18 mouse cellular contexts compared by ENCODE assay signal in genomic region chr12:17626043-17626442, GRCm38 (mm10).
A peak's percentile ranks its signal among the peaks of the same experiment; 100 is the strongest.
DNase-seq lines count a peak whose midpoint lies in the region; ATAC-seq lines count a peak whose summit lies in the region.
"Had no signal": no experiment of that assay in that cellular context is flagged by ENCODE, and none has a peak within 500 bp of the region (broad histone marks: within the 10 kb centered on the region; RNA-seq: fewer than 3 reads in every experiment).

No protein-coding gene starts in this region.

- ATAC-seq in forebrain, embryonic 11.5 days (replicated peaks; ENCODE audit: low FRiP score), result peak; percentile 51
- ATAC-seq in forebrain, embryonic 13.5 days, result no peak
- ATAC-seq in forebrain, embryonic 14.5 days, result peak; percentile 31; the same call in 1 of the 2 replicates
- peak; percentile 78 for ATAC-seq in midbrain, embryonic 11.5 days (ENCODE audit: low FRiP score)
- peak; percentile 45; the same call in 1 of the 2 replicates for ATAC-seq in neural tube, embryonic 14.5 days (ENCODE audit: low read depth)

- H3K27ac ChIP-seq in forebrain, embryonic 11.5 days (ENCODE audit: low read depth, low read length), result no peak overlapping the region
- no peak overlapping the region for H3K27ac ChIP-seq in forebrain, embryonic 13.5 days
- no peak overlapping the region for H3K27ac ChIP-seq in forebrain, embryonic 14.5 days (ENCODE audit: low read depth, low read length)
- peak overlapping the region; percentile 5; the same call in 1 of the 2 replicates for H3K27ac ChIP-seq in midbrain, embryonic 11.5 days (ENCODE audit: low read depth, low read length)
- H3K27ac ChIP-seq in neural tube, embryonic 14.5 days (ENCODE audit: low read depth, low read length), result 0 out of 2 replicates have a peak overlapping the region, but pooled peaks have one; percentile 10
- H3K27ac ChIP-seq: embryonic facial prominence, embryonic 15.5 days; limb, embryonic 13.5 days had no signal

- H3K4me1 ChIP-seq in forebrain, embryonic 11.5 days (replicated peaks; ENCODE audit: control insufficient read depth, insufficient read depth, low read length), result peaks cover 23% of the 10 kb centered on the region; the same call in 1 of the 2 replicates
- peaks cover 35% of the 10 kb centered on the region for H3K4me1 ChIP-seq in forebrain, embryonic 13.5 days
- peaks cover 12% of the 10 kb centered on the region for H3K4me1 ChIP-seq in forebrain, embryonic 14.5 days (ENCODE audit: control insufficient read depth, insufficient read depth, low read length)
- peaks cover 8% of the 10 kb centered on the region; the same call in 1 of the 2 replicates for H3K4me1 ChIP-seq in midbrain, embryonic 11.5 days (ENCODE audit: control insufficient read depth, insufficient read depth, low read length)
- no peaks in the 10 kb centered on the region for H3K4me1 ChIP-seq in neural tube, embryonic 14.5 days (ENCODE audit: control insufficient read depth, insufficient read depth, low read length)
- H3K4me1 ChIP-seq: embryonic facial prominence, embryonic 15.5 days had no signal

- WGBS in forebrain, embryonic 11.5 days, result 10% methylated on average over 3 of the region's 3 CpGs
- 7% methylated on average over 3 of the region's 3 CpGs for WGBS in forebrain, embryonic 13.5 days
- WGBS in forebrain, embryonic 14.5 days, result 11% methylated on average over 3 of the region's 3 CpGs
- 10% methylated on average over 3 of the region's 3 CpGs for WGBS in midbrain, embryonic 11.5 days
- 9% methylated on average over 3 of the region's 3 CpGs for WGBS in neural tube, embryonic 14.5 days

- peak; percentile 56 for DNase-seq in forebrain, embryonic 11.5 days (ENCODE audit: low spot score)
- DNase-seq in forebrain, embryonic 14.5 days (ENCODE audit: low spot score), result peak; percentile 42
- DNase-seq in midbrain, embryonic 11.5 days (ENCODE audit: low spot score, missing footprints), result no peak
- DNase-seq in thymus, adult 18-20 months, result no peak
- no peak for DNase-seq in cerebellum, adult 11 months
- DNase-seq in heart, adult 9 months (ENCODE audit: low spot score in 2 of 2), result no peak
- DNase-seq: adrenal gland, postnatal 25 days; cerebellum, adult 18-20 months; heart, adult 18-20 months; heart, postnatal 14 days; kidney, adult 8-10 months; lung, adult 18-20 months; right cerebral cortex, postnatal 25 days; thymus, postnatal 14 days had no signal

- peaks cover 6% of the 10 kb centered on the region; the same call in 1 of the 2 replicates for H3K27me3 ChIP-seq in forebrain, embryonic 11.5 days (ENCODE audit: control insufficient read depth, insufficient read depth, low read length)
- peaks cover 34% of the 10 kb centered on the region for H3K27me3 ChIP-seq in forebrain, embryonic 13.5 days
- no peaks in the 10 kb centered on the region for H3K27me3 ChIP-seq in forebrain, embryonic 14.5 days (replicated peaks; ENCODE audit: control insufficient read depth, insufficient read depth, low read length)
- H3K27me3 ChIP-seq in midbrain, embryonic 11.5 days (ENCODE audit: control insufficient read depth, insufficient read depth, low read length), result no peaks in the 10 kb centered on the region
- no peaks in the 10 kb centered on the region for H3K27me3 ChIP-seq in neural tube, embryonic 14.5 days (ENCODE audit: control insufficient read depth, insufficient read depth, low read length)
- H3K27me3 ChIP-seq: embryonic facial prominence, embryonic 15.5 days; limb, embryonic 13.5 days had no signal

- no peaks in the 10 kb centered on the region for H3K9me3 ChIP-seq in forebrain, embryonic 11.5 days (ENCODE audit: control insufficient read depth, low read length)
- H3K9me3 ChIP-seq in forebrain, embryonic 13.5 days (replicated peaks), result no peaks in the 10 kb centered on the region
- no peaks in the 10 kb centered on the region for H3K9me3 ChIP-seq in forebrain, embryonic 14.5 days (replicated peaks; ENCODE audit: control insufficient read depth, low read length)
- H3K9me3 ChIP-seq in midbrain, embryonic 11.5 days (ENCODE audit: control insufficient read depth, low read length), result no peaks in the 10 kb centered on the region
- no peaks in the 10 kb centered on the region for H3K9me3 ChIP-seq in neural tube, embryonic 14.5 days (ENCODE audit: control insufficient read depth, low read length)
- H3K9me3 ChIP-seq: embryonic facial prominence, embryonic 15.5 days; limb, embryonic 13.5 days had no signal

- no peak overlapping the region for H3K9ac ChIP-seq in forebrain, embryonic 11.5 days (ENCODE audit: low read length)
- H3K9ac ChIP-seq in forebrain, embryonic 13.5 days, result no peak overlapping the region
- H3K9ac ChIP-seq in forebrain, embryonic 14.5 days (ENCODE audit: low read length), result no peak overlapping the region
- H3K9ac ChIP-seq in midbrain, embryonic 11.5 days (ENCODE audit: low read length), result no peak overlapping the region
- H3K9ac ChIP-seq in neural tube, embryonic 14.5 days (replicated peaks; ENCODE audit: low read depth, low read length), result no peak overlapping the region
- H3K9ac ChIP-seq: embryonic facial prominence, embryonic 15.5 days; limb, embryonic 13.5 days had no signal

- H3K4me3 ChIP-seq in forebrain, embryonic 11.5 days (ENCODE audit: low read depth, low read length), result no peak overlapping the region
- no peak overlapping the region for H3K4me3 ChIP-seq in forebrain, embryonic 13.5 days
- H3K4me3 ChIP-seq in forebrain, embryonic 14.5 days (ENCODE audit: low read depth, low read length), result no peak overlapping the region
- no peak overlapping the region for H3K4me3 ChIP-seq in midbrain, embryonic 11.5 days (ENCODE audit: low read depth, low read length)
- H3K4me3 ChIP-seq in neural tube, embryonic 14.5 days (ENCODE audit: low read depth, low read length), result no peak overlapping the region
- H3K4me3 ChIP-seq: embryonic facial prominence, embryonic 15.5 days; limb, embryonic 13.5 days had no signal

- H3K4me2 ChIP-seq in forebrain, embryonic 11.5 days (ENCODE audit: low read depth, low read length, severe bottlenecking), result no peak overlapping the region
- H3K4me2 ChIP-seq in forebrain, embryonic 13.5 days, result no peak overlapping the region
- H3K4me2 ChIP-seq in forebrain, embryonic 14.5 days (ENCODE audit: low read length), result no peak overlapping the region
- H3K4me2 ChIP-seq in midbrain, embryonic 11.5 days, result no peak overlapping the region
- H3K4me2 ChIP-seq in neural tube, embryonic 14.5 days (ENCODE audit: low read depth, low read length), result no peak overlapping the region
- H3K4me2 ChIP-seq: embryonic facial prominence, embryonic 15.5 days; limb, embryonic 13.5 days had no signal

- H3K36me3 ChIP-seq in forebrain, embryonic 11.5 days (ENCODE audit: control insufficient read depth, insufficient read depth, low read length), result no peaks in the 10 kb centered on the region
- H3K36me3 ChIP-seq in forebrain, embryonic 13.5 days (ENCODE audit: poor library complexity, severe bottlenecking), result no peaks in the 10 kb centered on the region
- H3K36me3 ChIP-seq in forebrain, embryonic 14.5 days (ENCODE audit: control insufficient read depth, insufficient read depth, low read length), result no peaks in the 10 kb centered on the region
- H3K36me3 ChIP-seq in midbrain, embryonic 11.5 days (ENCODE audit: control insufficient read depth, insufficient read depth, low read length), result no peaks in the 10 kb centered on the region
- no peaks in the 10 kb centered on the region for H3K36me3 ChIP-seq in neural tube, embryonic 14.5 days (ENCODE audit: control insufficient read depth, insufficient read depth, low read length)
- H3K36me3 ChIP-seq: embryonic facial prominence, embryonic 15.5 days; limb, embryonic 13.5 days had no signal

Comparison
In these comparisons a context has a peak if more than half of its experiments do, and no peak if none do; other contexts are left out.
1. DNase-seq: peak in forebrain, embryonic 11.5 days (single experiment) and forebrain, embryonic 14.5 days (single experiment); none in midbrain, embryonic 11.5 days (single experiment), thymus, adult 18-20 months (0 of 2), cerebellum, adult 11 months (single experiment) and heart, adult 9 months (0 of 2).
2. H3K27ac ChIP-seq: peak in midbrain, embryonic 11.5 days (single experiment) and neural tube, embryonic 14.5 days (single experiment); none in forebrain, embryonic 11.5 days (single experiment), forebrain, embryonic 13.5 days (single experiment) and forebrain, embryonic 14.5 days (single experiment).